Mouse (Mus musculus) cerebellum, adult 2 months (tissue): ENCODE data around the gene Ncstn. TPM values are rescaled to one million over a fixed set of nuclear protein-coding genes. Genes with fewer than 3 reads are reported as not detected.

Source experiments
- DNase-seq, 2 experiments: peaks; one replicate each; pipeline ENCODE4 v3.0.0; 2021
- H3K27ac ChIP-seq: fragments of 200-500 bp; 2 replicates; pipeline ENCODE4 v1.5.1; 2012; ENCODE audit warnings: low read length, control low read depth, inconsistent platforms; ENCODE audit not compliant: insufficient read depth
- H3K27me3 ChIP-seq: fragments of 200-500 bp; 2 replicates; pipeline ENCODE4 v1.6.1; 2012; ENCODE audit warnings: inconsistent platforms, mild to moderate bottlenecking, low read length, moderate library complexity; ENCODE audit not compliant: control insufficient read depth, insufficient read depth
- H3K4me1 ChIP-seq: fragments of 200-500 bp; 2 replicates; pipeline ENCODE4 v1.6.1; 2011; ENCODE audit warnings: low read length; ENCODE audit not compliant: control insufficient read depth, insufficient read depth
- H3K4me3 ChIP-seq: fragments of 200-500 bp; replicated peaks from 2 replicates; pipeline ENCODE3; 2011; ENCODE audit warnings: mild to moderate bottlenecking, low read depth, low read length, control low read depth; ENCODE audit not compliant: insufficient read depth
- CTCF ChIP-seq: fragments of 200-500 bp; IDR thresholded peaks from 2 replicates; pipeline ENCODE4 v1.5.1; 2011; ENCODE audit warnings: low read depth, mild to moderate bottlenecking, control low read depth, low read length, moderate library complexity, borderline replicate concordance; ENCODE audit not compliant: insufficient read depth
- POLR2A ChIP-seq: fragments of 200-500 bp; IDR thresholded peaks from 2 replicates; pipeline ENCODE4 v1.6.1; 2011; ENCODE audit warnings: low read length, control low read depth, borderline replicate concordance; ENCODE audit not compliant: insufficient read depth
- WGBS: fragments of 180-500 bp; shearing (Covaris S2); methylation state at CpG from one replicate; pipeline ENCODE4 v1.1.7; 2018; 5-methylcytosine and 5-hydroxymethylcytosine counted together
- polyA plus RNA-seq: library from polyadenylated mRNA; depleted of rRNA; stranded (reverse); fragments of >200 nt; gene quantifications from 2 replicates; pipeline ENCODE4 v1.2.3, GENCODE M21; 2012

Ncstn gene
- polyA plus RNA-seq, 1 experiment, result 84.3 TPM

GRCm38 (mm10) chr1:172070227-172070626 is 12.4 kb downstream of the Ncstn start:
- Histone ChIP-seq H3K27ac (no peak overlapping the region), H3K4me3 (no peak overlapping the region), H3K27me3 (no peaks in the 10 kb centered on the region), H3K4me1 (no peaks in the 10 kb centered on the region)
- TF ChIP-seq POLR2A (no peak), CTCF (no peak)
- WGBS, result 84% methylated on average over 6 of the region's 6 CpGs
- DNase-seq, result no peak

DNA sequence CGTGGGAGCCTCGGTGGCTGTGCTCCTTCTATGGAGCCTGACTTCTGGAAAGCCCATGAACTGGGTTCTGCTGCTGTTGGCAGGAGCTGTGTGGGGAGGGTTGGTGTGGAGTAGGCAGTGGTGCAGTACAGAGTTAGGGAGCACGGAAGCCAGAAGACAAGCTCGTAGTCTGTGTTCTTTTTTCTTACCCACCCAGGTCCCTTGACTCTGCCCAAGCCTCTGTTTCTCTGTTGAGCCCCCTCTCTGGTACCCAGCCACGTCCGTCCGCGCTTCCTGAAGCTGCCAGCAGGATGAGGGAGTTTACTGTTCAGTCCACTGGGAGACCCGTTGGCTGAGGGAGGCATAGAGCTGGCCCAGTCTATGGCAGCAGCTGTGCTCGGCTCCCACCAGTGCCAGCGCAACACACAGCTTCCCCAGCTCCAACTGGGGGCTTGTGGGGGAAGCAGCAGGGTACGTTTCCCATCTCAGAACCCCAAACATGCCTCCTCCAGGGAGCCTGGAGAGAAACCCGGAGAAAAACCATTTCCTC is 17.9 kb downstream of the Ncstn start:
- Histone ChIP-seq H3K4me3 (no peak overlapping the region), H3K27ac (no peak overlapping the region), H3K4me1 (peaks cover 10% of the 10 kb centered on the region), H3K27me3 (no peaks in the 10 kb centered on the region)
- WGBS, result 31% methylated on average over 13 of the region's 13 CpGs
- TF ChIP-seq POLR2A (no peak), CTCF (no peak)
- no peak for DNase-seq

GRCm38 (mm10) chr1:172063291-172064023 is 19.1 kb downstream of the Ncstn start:
- Histone ChIP-seq H3K4me3 (no peak overlapping the region), H3K27me3 (no peaks in the 10 kb centered on the region), H3K27ac (no peak overlapping the region), H3K4me1 (peaks cover 10% of the 10 kb centered on the region)
- WGBS, result 36% methylated on average over 4 of the region's 4 CpGs
- no peak for DNase-seq
- no peak for TF ChIP-seq CTCF
- TF ChIP-seq POLR2A, result no peak

GRCm38 (mm10) chr1:172062101-172062500 is 20.5 kb downstream of the Ncstn start:
- Histone ChIP-seq H3K4me3 (no peak overlapping the region), H3K27ac (no peak overlapping the region), H3K27me3 (no peaks in the 10 kb centered on the region), H3K4me1 (peaks cover 10% of the 10 kb centered on the region)
- TF ChIP-seq CTCF (no peak), POLR2A (no peak)
- 69% methylated on average over 2 of the region's 2 CpGs for WGBS
- DNase-seq, result no peak

DNA sequence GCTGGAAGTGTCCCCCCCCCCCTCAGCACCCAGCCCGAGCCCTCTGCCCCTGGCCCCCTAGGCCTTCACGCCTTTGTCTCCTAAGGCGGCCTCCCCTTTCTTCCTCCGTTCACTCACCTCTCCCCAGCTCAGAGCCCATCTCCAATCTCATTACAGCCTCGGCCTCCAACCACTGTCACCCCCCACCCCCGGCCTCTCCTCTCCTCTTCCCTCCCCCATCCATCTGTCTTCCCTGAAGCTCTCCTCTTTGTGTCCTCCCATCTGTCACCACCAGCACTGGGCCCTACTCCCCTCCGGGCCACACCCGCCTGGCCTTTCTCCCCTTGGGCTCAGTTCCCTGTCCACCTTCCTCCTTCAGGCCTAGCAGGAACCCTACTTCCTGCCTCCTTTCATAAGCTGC is 21.4 kb downstream of the Ncstn start:
- no peak for TF ChIP-seq POLR2A
- TF ChIP-seq CTCF, result no peak
- Histone ChIP-seq H3K4me3 (no peak overlapping the region), H3K4me1 (peaks cover 10% of the 10 kb centered on the region), H3K27ac (no peak overlapping the region), H3K27me3 (no peaks in the 10 kb centered on the region)
- DNase-seq, result peak in 1 of 2 experiments; percentile 19
- 27% methylated on average over 8 of the region's 8 CpGs for WGBS

DNA sequence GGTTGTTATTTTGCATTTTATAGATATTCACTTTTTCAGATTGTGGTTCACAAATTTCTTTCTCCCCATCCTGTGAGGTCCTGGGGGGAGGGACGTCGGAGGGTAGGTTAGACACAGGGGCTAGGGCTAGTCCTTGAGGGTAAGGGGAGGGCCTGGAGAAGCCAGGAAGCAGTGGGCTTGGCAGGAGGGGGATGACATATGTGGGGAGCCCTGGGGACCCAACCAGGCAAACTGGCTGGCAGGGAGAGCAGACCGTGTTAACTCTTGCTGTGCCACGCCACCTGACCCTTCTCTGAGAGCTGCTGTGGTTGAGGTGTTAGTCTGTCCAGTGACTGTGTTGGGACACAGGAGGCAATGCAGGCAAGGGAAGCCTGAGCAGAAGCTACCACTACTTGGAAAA is 21.9 kb downstream of the Ncstn start:
- WGBS, result 41% methylated on average over 4 of the region's 4 CpGs
- H3K27ac ChIP-seq, result no peak overlapping the region
- H3K4me1 ChIP-seq, result peaks cover 10% of the 10 kb centered on the region
- H3K4me3 ChIP-seq, result no peak overlapping the region
- DNase-seq, result no peak
- H3K27me3 ChIP-seq, result no peaks in the 10 kb centered on the region
- TF ChIP-seq POLR2A (no peak), CTCF (no peak)

DNA sequence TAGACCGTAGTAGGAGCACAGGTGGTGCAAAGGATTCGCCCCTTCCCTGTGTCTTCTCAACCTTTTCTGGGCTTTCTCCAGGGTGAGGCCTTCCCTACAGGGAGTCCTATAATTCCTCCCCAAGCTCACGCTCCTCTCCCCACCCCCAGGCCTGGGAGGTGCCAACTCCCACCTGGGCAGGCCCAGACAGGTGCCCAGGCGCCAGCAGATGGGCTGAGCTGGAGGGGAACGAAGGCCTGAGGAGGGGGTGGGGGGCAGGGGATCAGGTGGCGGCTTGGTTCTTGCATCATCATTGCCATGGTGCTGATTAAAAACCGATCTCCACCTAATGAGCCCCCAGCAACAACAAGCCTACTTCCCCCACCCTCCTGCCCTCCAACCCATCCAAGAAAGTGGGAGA is 23.7 kb downstream of the Ncstn start:
- Histone ChIP-seq H3K27ac (no peak overlapping the region), H3K4me3 (no peak overlapping the region), H3K27me3 (no peaks in the 10 kb centered on the region), H3K4me1 (peaks cover 10% of the 10 kb centered on the region)
- no peak for DNase-seq
- 61% methylated on average over 7 of the region's 7 CpGs for WGBS
- no peak for TF ChIP-seq CTCF
- TF ChIP-seq POLR2A, result no peak

DNA sequence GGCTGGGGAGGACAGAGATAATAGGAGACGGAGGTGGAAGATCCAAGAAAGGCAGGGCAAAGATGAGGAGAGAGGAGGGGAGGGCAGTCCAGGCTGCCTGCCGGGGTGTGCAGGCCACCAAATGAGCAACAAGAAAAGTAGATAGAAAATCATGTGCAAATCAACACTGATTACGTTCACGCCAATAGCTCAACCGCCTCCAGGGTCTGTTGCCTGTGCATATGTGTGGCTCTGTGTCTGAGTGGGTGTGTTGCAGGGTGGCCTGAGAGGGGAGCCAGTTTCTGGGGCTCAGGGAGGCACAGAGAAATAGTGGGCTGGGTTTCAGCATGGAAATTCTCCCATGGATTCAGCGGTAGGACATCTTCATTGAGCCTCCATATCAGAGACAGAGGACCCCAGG is 24.3 kb downstream of the Ncstn start:
- TF ChIP-seq CTCF (no peak), POLR2A (no peak)
- no peak overlapping the region for H3K27ac ChIP-seq
- H3K27me3 ChIP-seq, result no peaks in the 10 kb centered on the region
- DNase-seq, result no peak
- no peak overlapping the region for H3K4me3 ChIP-seq
- WGBS, result 55% methylated on average over 6 of the region's 6 CpGs
- peaks cover 10% of the 10 kb centered on the region for H3K4me1 ChIP-seq
